Mouse (Mus musculus): ENCODE measurements around the gene Pet100. TPM values are rescaled to one million over a fixed set of nuclear protein-coding genes. Genes with fewer than 3 reads are reported as not detected.

Pet100 gene
- total RNA-seq (2023), result 32.2 TPM

DNA sequence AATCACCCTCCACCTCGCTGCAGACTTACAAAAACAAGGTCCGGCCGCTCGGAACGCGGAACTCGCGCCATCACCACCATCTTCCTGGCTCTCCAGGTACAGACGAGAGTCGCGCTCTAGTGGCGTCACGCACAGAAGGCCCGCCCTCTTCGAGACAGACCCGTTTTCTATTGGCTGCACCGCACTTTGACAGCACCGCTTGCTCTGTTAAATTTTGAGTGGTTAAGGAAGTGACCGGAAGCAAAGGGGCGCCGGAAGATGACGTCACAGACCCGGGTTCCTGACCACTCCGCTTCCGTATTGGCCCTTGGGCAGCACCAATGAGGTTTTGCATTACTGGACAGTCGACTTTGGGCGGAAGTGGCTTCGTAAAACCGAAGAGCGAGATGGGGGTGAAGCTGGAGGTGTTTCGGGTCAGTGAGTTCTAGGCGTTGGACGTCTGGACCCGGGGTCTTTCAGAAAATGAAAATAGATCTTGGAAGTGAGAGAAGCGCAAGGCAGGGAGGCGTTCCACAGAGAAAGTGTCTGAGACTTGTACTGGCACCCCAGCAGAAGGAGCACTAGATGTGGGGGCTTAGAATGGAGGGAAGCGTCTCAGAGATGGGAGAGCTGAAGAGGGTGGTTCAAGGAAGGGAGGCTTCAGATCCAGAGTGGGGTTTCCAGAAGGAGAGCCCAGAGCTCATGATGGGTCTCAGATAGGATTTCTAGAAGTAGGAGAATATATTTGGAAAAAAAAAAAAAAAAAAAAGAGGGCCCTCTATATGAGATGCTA, at the start of gene Pet100, which contains the start of gene Xab2:
Gene Pet100, plus strand, starts transcription at position 350 of the 772 bp plus-strand sequence.
Gene Xab2, minus strand, starts transcription at position 118 of the 772 bp plus-strand sequence.

DNA sequence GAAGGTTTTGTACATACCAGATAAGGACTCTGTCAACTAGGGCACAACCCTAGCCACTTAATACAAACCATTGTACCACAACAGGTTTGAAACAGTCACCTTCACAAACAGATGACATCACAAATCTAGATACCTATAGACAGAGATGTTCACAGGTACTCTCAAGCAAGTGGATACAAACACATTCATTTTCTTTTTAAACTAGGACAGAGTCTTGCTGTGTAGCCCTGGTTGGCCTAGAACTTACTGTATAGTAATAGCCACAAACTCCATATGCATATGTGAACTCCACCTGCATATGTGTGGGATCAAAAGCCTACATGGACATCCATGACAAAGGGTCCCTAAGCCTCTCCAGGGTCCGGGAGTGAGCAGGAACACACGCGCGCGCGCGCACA, 34.4 kb upstream of the Pet100 start, which contains the start of gene Camsap3:
Gene Camsap3, plus strand, starts transcription at position 301 of the 398 bp plus-strand sequence.

DNA sequence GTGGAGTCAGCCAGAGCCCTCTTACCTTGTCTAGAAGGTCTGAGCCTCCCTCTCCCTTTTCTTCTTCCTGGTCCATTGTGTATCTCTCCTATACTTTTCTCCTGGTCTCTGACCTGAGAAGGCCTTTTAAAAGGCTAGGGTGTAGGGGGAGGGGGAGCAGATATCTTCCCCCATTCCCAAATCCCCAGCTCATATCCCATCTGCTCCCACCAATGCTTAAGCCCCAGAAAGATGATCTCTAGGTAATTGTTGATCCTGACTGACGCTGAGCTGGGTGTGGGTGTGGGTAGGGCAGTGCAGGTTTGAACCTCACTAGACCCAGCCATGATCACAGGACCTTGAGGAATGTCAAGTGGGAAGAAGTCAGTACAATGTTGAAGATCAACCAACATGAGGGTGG, 4.1 kb downstream of the Pet100 start, which contains the start of gene Pcp2:
Gene Pcp2, minus strand, starts transcription at position 101 of the 400 bp plus-strand sequence.

DNA sequence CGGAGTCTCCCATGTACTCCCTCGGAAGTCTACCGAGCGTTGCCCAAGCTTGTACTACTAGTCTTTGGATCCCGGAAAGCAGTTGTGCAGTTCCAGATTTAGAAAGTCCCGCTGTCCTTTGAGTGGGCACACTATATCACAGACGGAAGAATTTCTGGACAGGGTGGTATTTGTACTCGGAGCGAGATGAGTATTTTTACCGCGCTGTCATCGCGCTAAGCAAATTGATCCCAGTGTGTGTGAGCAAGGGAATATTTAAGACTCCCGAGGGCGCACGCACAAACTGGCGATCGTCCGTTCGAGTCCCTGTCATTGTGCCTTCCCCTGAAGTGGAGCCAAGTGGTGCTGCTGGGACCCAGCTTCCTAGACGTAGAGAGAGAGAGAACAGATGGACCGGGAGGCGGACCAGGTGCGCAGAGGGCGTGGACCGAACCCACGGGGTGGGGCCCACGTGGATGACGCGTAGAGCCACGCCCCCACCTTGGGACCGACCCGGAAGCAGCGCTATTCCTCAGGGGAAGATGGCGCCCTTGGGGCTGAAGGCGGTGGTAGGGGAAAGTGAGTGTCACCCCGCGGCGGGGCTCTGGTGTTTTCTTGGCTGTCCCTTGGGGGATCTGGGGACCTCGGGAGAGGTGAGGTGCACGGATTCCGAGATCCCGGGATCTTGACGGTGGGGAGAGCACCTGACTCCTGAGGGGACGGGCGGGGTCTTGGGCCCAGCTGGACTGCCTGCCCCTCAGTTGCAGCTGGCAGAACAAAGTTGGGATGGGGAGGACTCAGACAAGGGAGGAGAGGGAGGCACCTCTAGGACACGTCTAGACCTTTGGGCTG, 9.5 kb downstream of the Pet100 start, which contains the start of gene Stxbp2:
Gene Stxbp2, plus strand, starts transcription at position 309 of the 831 bp plus-strand sequence.

DNA sequence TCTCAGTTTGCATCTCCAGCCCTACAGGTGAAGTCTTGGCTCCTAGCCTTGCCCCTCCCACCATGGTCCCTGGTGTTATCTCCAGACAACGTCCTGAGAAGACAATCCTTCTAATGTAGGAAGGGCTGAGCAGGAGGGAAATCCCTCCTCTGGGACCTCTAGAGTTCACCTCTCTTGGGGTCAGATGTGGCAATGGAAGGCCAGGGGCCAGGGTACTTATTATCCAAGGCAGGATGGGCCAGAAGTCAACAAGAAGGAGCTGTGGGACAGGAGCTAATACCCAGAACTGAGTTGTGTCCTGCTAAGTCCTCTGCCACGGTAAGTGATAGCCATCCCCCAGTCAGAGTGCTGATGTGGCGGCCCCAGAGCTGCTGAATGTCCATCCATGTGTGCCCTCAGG, 34.2 kb downstream of the Pet100 start, which contains the start of gene Retn:
Gene Retn, plus strand, starts transcription at position 245 of the 400 bp plus-strand sequence.

DNA sequence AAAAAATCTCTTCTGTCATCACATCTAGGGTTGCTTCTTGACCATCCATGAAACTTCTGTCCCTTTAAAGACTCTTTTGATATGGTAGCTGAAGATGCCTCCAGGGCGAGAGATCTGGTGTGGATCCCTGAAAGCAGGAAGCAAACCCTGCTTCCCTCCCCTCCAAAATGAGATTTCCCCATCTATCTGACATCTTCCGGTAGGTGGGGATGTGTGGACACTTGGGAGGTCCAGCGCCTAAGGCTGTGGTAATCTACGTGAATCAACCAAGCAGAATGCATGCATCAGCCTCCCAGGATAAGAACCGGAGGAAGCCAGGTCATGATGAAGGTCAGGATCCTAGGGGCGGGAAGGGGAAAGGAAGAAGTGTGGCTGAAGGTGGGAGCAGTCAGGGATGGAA, 44.2 kb downstream of the Pet100 start, which contains the start of gene Mcemp1:
Gene Mcemp1, plus strand, starts transcription at position 248 of the 400 bp plus-strand sequence.

DNA sequence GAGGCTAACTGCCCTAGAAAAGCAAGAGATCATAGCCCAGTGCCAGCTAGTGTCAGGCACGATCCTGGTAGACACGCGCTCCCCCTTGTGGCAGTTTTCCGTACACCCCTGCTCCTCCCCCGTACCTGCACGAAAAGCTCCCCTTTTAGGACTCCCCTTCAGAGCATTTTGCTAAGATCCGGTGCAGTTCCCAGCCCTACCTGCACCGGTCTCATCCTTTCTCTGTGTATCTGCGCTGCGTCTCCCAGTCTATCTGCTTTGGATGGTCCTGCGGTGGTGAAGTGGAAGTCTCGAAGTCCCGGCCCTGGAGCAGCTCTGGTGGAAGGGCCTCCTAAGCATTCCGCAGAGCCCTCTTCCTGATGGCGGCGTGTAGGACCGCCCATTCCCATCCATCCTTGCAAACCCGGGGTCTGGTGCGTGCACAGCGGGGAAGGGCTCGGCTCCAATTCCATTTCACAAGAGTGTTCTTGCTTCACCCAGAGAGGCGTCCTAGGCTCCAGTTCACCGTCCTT, 50.7 kb downstream of the Pet100 start, which contains the start of gene Fcor:
Gene Fcor, minus strand, starts transcription at position 383 of the 512 bp plus-strand sequence.

Other genes starting within 250 kb of the Pet100 start
- gene Arhgef18, start 228.5 kb upstream of the Pet100 start, total RNA-seq (2023), result 257 TPM
- 0.79 TPM for gene Pex11g, start 153.9 kb upstream of the Pet100 start, total RNA-seq (2023)
- 13.0 TPM for gene Tex45, start 150.7 kb upstream of the Pet100 start, total RNA-seq (2023)
- gene Zfp358, start 128.4 kb upstream of the Pet100 start, total RNA-seq (2023), result 4.0 TPM
- gene Mcoln1, start 121.1 kb upstream of the Pet100 start, total RNA-seq (2023), result 68.8 TPM
- 46.8 TPM for gene Pnpla6, start 106.2 kb upstream of the Pet100 start, total RNA-seq (2023)
- gene C330021F23Rik, start 53.6 kb upstream of the Pet100 start, total RNA-seq (2023), result not detected
- gene Camsap3, start 34.3 kb upstream of the Pet100 start, total RNA-seq (2023), result not detected
- 91.9 TPM for gene Xab2, start 232 bp upstream of the Pet100 start, total RNA-seq (2023)
- not detected for gene Pcp2, start 4.0 kb downstream of the Pet100 start, total RNA-seq (2023)
- gene Stxbp2, start 9.4 kb downstream of the Pet100 start, total RNA-seq (2023), result 186 TPM
- not detected for gene Retn, start 34.2 kb downstream of the Pet100 start, total RNA-seq (2023)
- 0.38 TPM for gene Mcemp1, start 44.2 kb downstream of the Pet100 start, total RNA-seq (2023)
- not detected for gene Fcor, start 50.8 kb downstream of the Pet100 start, total RNA-seq (2023)
- gene Trappc5, start 54.8 kb downstream of the Pet100 start, total RNA-seq (2023), result 14.5 TPM
- gene Fcer2a, start 72.6 kb downstream of the Pet100 start, total RNA-seq (2023), result 42.6 TPM
- gene Clec4g, start 99.1 kb downstream of the Pet100 start, total RNA-seq (2023), result not detected
- 2.2 TPM for gene Cd209a, start 127.4 kb downstream of the Pet100 start, total RNA-seq (2023)
- not detected for gene Cd209e, start 232.8 kb downstream of the Pet100 start, total RNA-seq (2023)